Mouse (Mus musculus): ENCODE data around the gene Rnf5.

The Rnf5 gene

DNA sequence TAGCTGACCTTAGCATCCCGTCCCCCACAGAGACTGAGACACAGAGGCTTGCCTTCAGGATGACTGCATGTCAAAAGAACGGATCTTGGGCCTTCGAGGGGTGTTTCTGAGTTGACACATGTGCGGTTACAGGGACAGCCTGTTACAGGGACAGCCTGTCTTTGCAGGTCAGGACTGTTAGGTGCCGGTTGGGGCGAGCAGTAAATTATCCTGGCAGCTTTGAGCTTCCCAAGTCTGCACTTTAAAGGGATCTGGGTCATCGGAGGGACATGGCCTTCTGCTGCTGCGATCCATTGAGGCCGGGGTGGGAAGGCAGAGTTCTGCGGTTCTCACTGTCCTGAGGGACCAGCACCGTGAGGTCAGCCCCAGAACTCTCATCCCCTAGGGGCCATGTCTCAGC is 46.1 kb downstream of the Rnf5 start:
- CTCF ChIA-PET = no interaction called here

DNA sequence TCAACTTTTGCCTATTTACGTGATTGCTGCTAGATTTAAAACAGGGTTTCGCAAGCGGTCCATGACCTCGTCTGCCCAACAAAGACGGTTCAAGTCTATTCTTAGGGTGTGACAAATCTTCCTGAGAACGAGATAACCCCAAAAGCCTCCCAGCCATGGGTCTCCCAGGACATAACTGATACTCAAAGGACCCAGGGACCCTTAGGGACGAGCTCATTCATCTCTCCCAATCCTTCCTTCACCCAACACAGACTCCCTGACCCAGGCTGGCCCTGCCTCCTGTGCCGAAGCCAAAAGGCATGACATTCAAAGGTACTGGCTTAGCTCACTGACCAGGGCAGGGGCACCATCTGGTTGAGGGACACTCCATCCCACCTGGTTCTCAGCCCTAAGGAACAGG is 47.1 kb downstream of the Rnf5 start:
- CTCF ChIA-PET = interaction anchor here (0.8 kb wide), 1 partner anchor 8 kb away, joined by 4 read pairs; the partner anchor contains the start of gene Notch4

DNA sequence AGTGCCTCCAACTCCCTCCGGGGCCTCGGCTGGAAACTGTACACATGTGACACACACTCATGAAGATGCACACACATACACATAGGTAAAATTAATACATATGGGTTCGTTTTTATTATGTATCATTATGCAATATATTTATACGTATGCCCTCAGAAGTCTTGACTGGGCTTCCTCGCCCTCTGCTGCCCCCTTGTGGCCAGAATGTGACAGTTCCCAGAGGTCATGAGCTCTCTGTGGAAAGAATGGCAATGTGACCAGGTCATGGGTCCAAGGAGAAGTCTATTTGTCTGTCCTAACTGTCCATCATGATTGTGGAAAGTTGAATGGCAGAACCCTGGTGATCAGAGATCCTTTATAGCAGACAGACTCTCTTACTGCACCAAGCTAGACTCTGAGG is 48.0 kb downstream of the Rnf5 start:
- CTCF ChIA-PET = no interaction called here
